Mouse (Mus musculus) c-Kit-positive CD71-positive TER-119-positive erythroid progenitor cells, embryonic 14.5 days (primary cell): ENCODE data around the gene Ube2q1.
A peak's percentile ranks its signal among the peaks of the same experiment; 100 is the strongest.
"Not testable (repeated sequence)": the region's sequence is repeated elsewhere in the genome, so short reads cannot be mapped to it uniquely, and the experiment has no call there.

ENCODE experiments used
- DNase-seq: peaks from one replicate; pipeline ENCODE4 v3.0.0-alpha.2; 2013; ENCODE audit warnings: low spot score

The Ube2q1 gene

GRCm38 (mm10) chr3:89788680-89789352 is 15.4 kb downstream of the Ube2q1 start:
- DNase-seq = no peak

DNA sequence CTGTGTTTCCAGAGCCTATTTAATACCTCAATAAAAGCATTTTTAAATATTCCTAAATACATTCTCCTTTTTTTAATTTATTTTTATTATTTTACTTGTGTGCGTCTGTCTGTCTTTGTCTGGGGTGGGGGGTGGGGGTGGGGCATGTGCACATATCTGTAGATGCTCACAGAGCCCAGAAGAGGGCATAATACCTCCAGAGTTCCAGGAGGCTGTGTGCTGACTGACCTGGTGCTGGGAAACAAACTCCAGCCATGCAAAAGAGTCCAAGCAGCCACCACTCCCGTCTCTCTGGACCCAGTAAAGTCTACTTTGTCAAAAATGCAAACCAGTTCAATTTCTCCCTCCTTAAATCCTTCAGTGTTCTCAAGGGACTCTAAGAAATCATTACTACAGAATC is 21.2 kb downstream of the Ube2q1 start:
- no peak for DNase-seq

DNA sequence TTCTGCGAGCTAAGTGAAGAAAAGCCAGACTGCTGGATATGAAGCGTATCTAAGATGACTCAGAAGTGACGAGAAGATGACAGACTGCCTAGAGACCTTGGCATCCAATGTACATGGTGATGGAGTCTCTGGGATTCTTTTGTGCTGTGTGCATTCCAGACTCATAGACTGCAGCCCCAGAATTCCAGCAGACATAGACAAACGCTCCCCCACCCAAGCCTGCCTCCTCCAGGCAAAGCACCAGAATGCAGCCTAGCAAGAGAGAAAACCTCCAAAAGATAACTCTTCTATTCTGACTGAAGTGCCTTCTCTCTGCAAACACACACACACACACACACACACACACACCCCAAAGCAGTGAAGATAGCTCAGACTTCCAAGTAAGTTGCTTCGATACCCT is 22.3 kb downstream of the Ube2q1 start:
- no peak for DNase-seq

GRCm38 (mm10) chr3:89796358-89796757 is 22.9 kb downstream of the Ube2q1 start:
- DNase-seq = no peak

GRCm38 (mm10) chr3:89798518-89798917 is 25.1 kb downstream of the Ube2q1 start:
- DNase-seq = no peak

DNA sequence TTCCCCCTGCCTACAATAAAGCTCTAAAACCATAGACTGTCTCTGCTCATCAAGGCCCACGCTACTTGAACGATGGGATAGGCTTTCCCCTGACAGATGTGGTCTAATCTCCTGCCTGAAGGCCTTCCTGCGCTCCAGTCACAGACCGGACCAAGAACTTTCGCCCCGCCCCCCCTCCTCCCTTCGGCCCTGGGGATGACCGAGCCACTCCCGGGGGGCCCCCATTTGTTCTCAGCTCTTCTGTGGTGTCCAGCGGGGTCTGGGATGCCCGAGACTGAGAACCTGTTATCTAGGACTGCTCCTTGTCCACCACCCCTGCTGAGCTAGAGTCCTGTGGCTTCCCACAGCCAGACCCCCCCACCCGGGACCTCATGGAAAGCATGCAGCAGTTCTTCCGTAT is 26.1 kb downstream of the Ube2q1 start:
- no peak for DNase-seq

- not testable (repeated sequence) for DNase-seq
Measured at GRCm38 (mm10) chr3:89800078-89800477, 26.7 kb downstream of the Ube2q1 start.

DNA sequence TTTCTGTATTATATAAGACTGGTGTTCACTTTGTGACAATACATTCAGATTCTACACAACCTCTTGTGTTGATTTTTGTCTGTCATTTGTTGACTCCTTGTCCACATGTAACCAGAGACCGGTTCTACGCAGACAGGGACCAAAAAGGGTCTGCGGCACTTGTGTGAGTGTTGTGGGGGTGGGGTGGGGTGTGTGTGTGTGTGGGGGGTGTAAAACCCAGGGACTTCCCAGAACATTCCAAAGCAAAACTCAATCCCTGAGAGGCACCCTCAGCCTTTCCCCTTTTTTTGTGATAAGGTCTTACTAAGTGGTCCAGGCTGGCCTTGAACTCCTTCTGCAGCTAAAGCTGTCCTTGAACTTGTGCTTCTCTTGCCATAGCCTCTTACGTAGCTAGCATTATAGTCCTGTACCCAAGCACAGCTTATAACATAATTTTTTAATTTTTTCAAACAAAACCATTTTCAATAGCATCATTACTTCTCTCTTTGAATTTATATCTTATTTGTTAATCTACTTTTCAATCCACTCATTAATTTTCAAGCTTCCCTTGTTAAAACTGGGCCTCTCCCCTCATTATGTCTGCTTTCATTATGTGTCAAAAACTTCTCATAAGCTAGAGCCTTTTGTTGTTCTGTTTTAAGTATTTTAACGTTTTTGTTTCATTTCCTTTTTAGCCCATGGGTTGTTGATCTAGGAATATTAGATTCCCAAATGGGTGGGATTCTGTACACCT is 27.5 kb downstream of the Ube2q1 start:
- DNase-seq = no peak

- DNase-seq = no peak
Measured at GRCm38 (mm10) chr3:89801507-89801847, 28.1 kb downstream of the Ube2q1 start.

GRCm38 (mm10) chr3:89802876-89803275 is 29.5 kb downstream of the Ube2q1 start:
- no peak for DNase-seq

DNA sequence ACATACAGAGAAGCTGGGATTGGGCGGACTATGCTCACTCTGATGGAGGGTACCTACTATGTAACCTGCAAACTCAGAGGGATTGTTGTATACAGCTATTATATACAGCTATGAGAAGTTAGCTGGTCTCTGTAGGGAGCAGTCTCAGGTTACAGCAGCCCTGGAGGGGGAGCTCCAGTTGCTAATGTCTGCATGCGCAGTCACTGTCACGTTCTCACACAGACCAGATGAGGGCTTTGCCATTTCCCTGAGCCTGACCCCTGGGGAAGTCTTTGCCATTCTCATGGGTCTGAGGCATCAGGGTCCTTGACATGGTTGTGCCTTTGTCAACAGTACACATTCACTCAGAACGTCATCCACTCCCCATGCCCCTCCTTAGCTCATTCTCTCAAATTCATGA is 31.8 kb downstream of the Ube2q1 start:
- DNase-seq = no peak

DNA sequence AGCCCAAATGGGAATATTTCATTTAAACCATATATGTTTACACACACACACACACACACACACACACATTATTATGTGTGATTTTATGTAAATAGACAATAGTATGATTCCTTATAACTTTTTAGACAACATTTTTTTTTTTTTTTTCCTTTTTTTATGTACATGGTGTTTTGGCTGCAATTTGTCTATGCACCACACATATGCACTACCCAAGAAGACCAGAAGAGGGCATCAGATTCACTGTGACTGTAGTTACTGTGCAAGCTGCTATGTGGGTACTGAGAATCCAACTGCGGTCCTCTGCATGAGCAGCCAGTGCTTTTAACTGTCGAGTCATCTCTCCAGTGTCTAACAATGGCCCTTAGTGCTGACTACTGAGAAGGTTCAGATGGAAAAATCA is 33.3 kb downstream of the Ube2q1 start:
- DNase-seq = peak; percentile 37

DNA sequence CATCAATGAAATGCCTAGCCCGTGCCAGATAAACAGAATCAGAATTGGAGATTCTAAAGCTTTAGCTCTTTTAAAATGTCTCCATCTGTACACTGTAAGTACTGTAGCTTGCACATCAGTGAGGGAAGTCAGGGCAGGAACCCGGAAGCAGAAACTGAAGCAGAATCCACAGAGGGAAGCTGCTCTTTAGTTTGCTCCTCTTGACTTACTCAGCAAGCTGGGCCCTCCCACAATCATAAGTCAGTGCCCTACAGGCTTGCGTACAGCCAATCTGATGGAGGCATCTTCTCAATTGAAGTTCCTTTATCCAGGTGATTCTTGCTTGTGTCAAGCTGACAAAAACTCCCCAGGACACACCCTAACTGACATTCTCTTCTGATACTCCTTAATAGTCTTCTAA is 33.8 kb downstream of the Ube2q1 start:
- no peak for DNase-seq

DNA sequence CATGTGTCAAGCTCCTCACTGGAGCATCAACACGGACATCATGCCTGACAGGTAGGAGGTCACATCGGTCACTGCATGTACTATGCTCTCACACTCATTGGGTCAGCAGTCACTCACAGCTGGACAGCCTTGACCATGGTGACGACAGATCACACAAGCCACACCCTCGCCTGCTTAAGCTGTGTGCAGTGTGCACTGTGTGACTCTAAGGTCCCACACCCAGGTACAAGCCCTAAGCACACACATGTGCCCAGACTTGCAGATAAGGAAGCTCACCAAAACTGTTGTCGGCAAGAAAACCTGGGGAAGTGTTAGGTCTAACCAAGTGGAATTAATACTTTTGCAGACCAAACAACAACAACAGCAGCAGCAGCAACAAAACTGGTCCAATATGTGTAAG is 34.5 kb downstream of the Ube2q1 start:
- peak; percentile 57 for DNase-seq

DNA sequence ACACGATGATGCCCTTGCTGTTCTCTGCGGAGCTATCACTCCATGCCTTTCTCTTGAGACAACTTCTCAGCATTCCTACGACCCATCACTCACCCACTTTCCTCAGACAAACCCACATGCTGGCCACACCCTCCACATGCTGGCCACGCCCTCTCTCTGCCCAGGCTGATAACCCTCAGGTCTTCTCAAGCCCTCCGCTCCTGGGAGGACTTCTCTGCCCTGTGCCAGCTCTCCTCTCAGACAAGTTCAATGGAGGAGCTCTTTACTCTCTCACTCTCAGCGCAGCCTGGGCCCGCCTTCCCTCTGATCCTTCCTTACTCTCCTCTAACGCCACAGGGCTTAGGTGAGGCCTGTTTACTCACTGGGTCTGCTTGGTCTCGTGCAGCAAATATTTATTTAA is 35.2 kb downstream of the Ube2q1 start:
- peak; percentile 84 for DNase-seq

DNA sequence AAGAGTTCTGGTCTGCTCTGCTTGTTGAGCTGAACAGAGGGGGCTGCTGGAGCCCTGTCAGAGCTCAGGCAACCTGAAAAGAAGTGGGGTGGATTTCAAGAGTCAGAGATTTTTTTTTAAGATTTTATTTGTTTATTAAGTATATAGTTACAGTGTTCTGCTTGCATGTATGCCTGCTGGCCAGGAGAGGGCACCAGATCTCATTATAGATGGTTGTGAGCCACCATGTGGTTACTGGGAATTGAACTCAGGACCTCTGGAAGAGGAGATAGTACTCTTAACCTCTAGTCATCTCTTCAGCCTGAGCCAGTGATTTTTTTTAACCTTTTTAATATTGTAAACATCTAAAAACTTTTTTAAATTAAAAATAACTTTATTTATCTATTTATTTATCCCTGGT is 37.4 kb downstream of the Ube2q1 start:
- no peak for DNase-seq

GRCm38 (mm10) chr3:89812166-89812565 is 38.8 kb downstream of the Ube2q1 start:
- DNase-seq = no peak

DNA sequence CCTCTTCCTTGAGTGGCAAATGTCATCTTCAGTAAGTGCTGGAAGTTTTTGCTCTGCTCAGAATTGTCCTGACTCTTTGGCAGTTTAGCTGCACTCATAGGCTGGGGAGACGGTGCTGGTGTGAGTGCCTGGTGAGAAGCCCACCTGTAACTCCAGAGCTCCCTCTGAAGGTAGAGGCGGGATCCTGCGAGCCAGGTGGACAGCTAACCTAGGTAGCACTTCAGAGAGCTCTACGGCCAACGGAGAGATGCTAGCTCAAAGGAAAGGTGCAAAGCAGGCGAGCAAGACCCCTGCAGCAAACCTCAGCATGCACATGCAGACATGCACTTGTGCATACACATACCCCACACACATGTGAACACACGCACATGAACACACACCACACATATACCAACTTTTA is 40.6 kb downstream of the Ube2q1 start:
- no peak for DNase-seq

- DNase-seq = peak; percentile 40
Measured at GRCm38 (mm10) chr3:89817056-89817455, 43.6 kb downstream of the Ube2q1 start.

- no peak for DNase-seq
Measured at GRCm38 (mm10) chr3:89818605-89819004, 45.2 kb downstream of the Ube2q1 start.

DNA sequence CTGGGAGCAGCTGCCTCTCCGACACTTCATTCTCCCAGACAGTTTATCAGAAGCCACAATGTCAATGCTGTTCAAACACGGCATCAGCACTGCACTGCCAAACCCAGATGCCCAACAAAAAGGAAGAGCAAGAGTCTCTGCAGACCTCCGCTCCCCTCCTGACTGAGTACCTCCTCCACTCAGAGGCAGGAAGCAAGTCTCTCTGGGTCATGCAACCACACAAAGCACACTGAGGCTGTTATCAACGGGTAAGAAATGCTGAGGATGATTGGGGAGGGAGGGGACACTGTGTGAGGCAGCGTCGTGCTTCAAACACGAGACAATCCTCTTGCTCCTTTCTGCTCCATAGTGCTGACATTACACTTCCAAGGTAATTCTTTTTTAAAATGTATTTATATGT is 46.5 kb downstream of the Ube2q1 start:
- no peak for DNase-seq

- no peak for DNase-seq
Measured at GRCm38 (mm10) chr3:89820311-89821095, 47.1 kb downstream of the Ube2q1 start.

GRCm38 (mm10) chr3:89821096-89821513 is 47.7 kb downstream of the Ube2q1 start:
- peak; percentile 34 for DNase-seq
